Mouse (Mus musculus) megakaryocyte, embryonic 14.5 days (primary cell): ENCODE data around the gene Nfkbiz. TPM values are rescaled to one million over a fixed set of nuclear protein-coding genes. Genes with fewer than 3 reads are reported as not detected.

Experiments
- H3K27me3 ChIP-seq: replicated peaks from 2 replicates; pipeline ENCODE3; 2012; ENCODE audit warnings: inconsistent platforms
- H3K36me3 ChIP-seq: replicated peaks from 2 replicates; pipeline ENCODE3; 2012; ENCODE audit warnings: low read length, inconsistent platforms, mixed read lengths
- H3K4me1 ChIP-seq: 2 replicates; pipeline ENCODE4 v1.6.1; 2012; ENCODE audit warnings: inconsistent platforms
- H3K4me3 ChIP-seq: replicated peaks from 2 replicates; pipeline ENCODE3; 2012; ENCODE audit warnings: moderate library complexity, mild to moderate bottlenecking, inconsistent platforms
- H3K9me3 ChIP-seq: 2 replicates; pipeline ENCODE4 v1.6.1; 2012; ENCODE audit warnings: inconsistent platforms
- FLI1 ChIP-seq: IDR thresholded peaks from 2 replicates; pipeline ENCODE4 v1.6.1; 2012; ENCODE audit warnings: low read length, inconsistent platforms, mixed read lengths
- GATA1 ChIP-seq: IDR thresholded peaks from 3 replicates; pipeline ENCODE4 v1.6.1; 2012; ENCODE audit warnings: mixed read lengths, low read length, inconsistent platforms, borderline replicate concordance
- polyA plus RNA-seq: library from polyadenylated mRNA; stranded (reverse); fragments of >175 nt; gene quantifications from 2 replicates; pipeline ENCODE4 v1.2.3, GENCODE M21; 2012; ENCODE audit warnings: low replicate concordance; ENCODE audit not compliant: insufficient read depth

The Nfkbiz gene
- polyA plus RNA-seq, 1 experiment: 3.4 TPM

DNA sequence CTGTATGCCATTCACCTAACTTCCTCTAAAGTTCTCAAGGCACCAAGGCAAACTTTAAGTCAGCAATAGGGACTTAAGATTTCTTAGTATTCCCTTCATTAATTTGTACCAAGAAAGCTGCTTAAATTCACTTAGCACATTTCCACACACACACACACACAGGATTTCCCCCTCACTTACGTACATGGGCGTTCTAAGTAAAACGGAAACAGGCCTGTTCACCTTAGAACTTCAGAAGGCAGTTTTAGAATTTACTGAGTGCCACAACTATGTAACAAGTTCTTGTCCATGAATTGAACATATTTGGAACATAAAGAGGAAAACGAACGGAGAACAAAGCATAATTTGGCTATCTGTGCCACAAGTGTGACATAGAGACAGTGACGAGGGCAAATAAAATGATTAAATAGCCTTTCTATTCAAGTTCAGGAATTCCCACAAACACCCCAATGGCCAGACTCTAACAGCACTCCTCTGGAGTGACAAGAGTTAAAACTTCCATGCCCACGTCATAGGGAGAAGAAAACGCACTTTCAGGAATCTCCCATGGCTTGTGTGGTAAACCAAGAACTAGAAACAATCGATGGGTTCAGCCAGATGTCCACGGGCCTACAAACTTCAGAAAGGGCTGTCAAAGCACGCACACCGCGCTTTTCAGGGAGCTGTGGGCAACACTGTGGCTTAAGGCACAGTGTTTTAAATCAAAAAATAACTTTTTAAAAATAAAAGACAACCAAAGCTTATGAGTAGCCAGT is 18.4 kb downstream of the Nfkbiz start:
- peaks cover 46% of the 10 kb centered on the region for H3K36me3 ChIP-seq
- H3K4me1 ChIP-seq: peaks cover 44% of the 10 kb centered on the region
- H3K9me3 ChIP-seq: no peaks in the 10 kb centered on the region
- peak overlapping the region; percentile 99 for H3K4me3 ChIP-seq
- H3K27me3 ChIP-seq: no peaks in the 10 kb centered on the region
- TF ChIP-seq FLI1 (no peak), GATA1 (no peak)

DNA sequence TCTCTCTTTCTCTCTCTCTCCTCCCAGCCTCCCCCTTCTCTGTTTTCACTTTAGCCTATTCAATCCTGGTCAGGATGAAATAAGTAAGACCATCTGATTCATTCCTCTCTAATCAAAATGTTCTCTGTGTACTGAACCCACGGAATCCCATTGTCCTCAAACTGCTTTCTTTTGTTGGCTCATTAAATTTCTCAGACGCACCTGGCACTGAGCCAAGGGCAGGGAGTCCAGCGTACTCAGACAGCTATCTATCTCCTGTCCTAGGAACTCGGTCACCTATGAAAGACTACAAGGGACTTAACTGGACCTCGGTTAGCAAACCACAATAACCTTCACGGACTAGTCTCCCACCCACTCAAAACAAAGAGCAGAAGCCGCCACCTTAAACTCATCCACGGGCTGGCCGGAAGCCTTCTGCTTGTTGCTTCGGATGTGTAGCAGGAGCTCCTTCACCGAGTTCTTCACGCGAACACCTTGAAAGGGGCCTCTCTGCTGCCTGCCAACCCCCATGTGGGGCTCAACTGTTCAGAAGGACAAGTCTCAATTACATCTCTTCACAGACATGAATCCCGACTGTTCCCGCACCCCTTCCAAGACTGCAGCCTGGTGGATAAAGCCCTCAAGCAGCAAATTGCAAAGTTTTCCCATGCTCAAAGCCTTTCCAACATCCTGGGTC is 19.4 kb downstream of the Nfkbiz start:
- Histone ChIP-seq H3K4me1 (peaks cover 39% of the 10 kb centered on the region), H3K4me3 (peak overlapping the region; percentile 99), H3K36me3 (peaks cover 56% of the 10 kb centered on the region), H3K9me3 (no peaks in the 10 kb centered on the region), H3K27me3 (no peaks in the 10 kb centered on the region)
- TF ChIP-seq FLI1: no peak
- TF ChIP-seq GATA1: no peak

DNA sequence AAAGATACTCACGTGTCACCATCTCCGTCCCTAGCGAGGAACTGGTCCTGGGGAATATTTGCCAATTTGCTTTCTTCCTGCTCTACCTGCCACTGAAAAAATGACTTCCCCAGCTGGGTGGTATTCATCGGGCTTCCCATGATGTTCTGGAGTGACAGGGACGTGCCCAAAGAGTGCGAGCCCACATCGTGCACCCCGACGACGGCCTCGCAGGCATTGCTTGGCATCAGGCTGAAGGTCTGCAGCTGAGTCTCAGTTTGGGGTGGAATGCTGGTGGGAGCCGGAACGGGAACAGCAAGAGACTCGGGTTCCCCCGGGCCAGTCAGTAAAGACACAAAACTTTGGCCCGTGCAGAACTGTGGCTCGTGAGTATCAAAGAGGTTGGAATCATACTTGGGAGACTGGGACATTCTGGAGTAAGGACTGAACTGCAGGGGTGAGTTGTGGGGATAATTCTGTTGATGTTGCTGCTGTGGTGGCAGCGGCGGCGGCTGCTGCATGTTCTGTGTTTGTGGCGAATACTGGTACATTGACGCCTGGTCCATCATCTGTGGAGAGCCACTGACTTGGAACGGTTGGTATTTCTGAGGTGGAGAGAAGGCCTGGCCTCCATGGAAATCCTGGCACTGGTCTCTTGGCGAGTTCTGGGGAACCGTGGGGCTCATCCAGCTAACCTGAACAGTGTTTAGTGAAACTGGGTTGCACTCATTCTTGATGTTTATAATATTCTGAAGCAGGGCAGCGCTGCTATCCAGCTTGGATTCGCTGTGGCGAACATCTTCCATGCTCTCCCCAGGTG is 20.8 kb downstream of the Nfkbiz start:
- TF ChIP-seq GATA1 (no peak), FLI1 (no peak)
- Histone ChIP-seq H3K36me3 (peaks cover 70% of the 10 kb centered on the region), H3K9me3 (no peaks in the 10 kb centered on the region), H3K4me1 (peaks cover 31% of the 10 kb centered on the region), H3K27me3 (no peaks in the 10 kb centered on the region), H3K4me3 (no peak overlapping the region)

DNA sequence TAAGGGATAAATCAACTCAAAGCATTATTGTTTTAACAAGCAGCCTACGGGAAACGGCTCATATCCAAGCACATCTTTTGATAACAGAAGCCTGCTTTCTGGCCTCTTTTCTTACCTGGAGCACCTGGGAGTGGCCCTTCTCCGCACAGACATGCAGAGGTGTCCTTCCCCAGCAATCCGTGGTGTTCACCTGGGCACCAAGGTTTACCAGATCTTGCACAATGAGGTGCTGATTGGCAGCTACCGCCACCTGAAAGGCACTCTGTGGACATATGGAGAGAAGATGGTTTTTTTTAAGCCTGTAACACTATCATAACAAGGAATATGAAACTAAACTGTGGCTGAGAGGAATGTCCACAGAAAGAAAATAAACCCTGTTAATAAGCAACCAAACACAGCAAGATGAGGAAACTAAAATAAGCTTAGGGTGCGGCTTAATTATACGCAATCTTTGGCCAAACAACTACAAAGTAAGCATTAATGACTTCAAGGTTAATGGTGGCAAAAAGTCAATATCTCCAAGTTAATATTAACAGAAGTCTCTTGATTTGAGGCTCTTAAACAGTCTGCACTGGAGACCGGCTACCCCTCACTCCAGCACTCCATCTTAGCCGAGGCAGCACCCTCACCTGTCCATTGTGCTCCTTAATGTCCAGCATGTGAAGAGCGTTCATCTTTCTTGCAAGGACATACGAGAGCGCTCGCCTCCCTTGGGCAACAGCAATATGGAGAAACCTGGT is 22.3 kb downstream of the Nfkbiz start:
- peaks cover 28% of the 10 kb centered on the region for H3K4me1 ChIP-seq
- H3K9me3 ChIP-seq: no peaks in the 10 kb centered on the region
- H3K4me3 ChIP-seq: no peak overlapping the region
- peaks cover 85% of the 10 kb centered on the region for H3K36me3 ChIP-seq
- TF ChIP-seq FLI1: no peak
- TF ChIP-seq GATA1: no peak
- H3K27me3 ChIP-seq: no peaks in the 10 kb centered on the region

DNA sequence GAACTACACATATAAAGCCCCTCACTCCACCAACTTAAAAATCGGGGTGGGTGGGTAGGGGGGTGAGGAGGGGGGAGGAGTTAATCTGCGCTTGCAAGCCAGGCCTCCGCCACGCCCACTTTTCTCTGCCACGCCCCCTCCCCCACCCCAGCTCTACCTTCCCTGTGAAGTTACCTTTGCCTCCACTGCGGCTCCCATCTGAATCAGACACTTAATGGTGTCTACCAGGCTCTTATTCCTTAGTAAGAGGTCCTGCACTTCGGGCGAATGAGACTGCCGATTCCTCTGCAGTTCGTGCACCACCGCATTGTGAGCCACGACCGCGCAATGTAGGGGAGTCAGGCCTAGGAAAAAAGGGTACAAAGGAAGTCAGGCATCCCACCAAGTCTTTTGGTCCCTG is 23.2 kb downstream of the Nfkbiz start:
- H3K27me3 ChIP-seq: no peaks in the 10 kb centered on the region
- TF ChIP-seq FLI1 (no peak), GATA1 (no peak)
- no peaks in the 10 kb centered on the region for H3K9me3 ChIP-seq
- H3K4me1 ChIP-seq: peaks cover 25% of the 10 kb centered on the region
- H3K4me3 ChIP-seq: no peak overlapping the region
- H3K36me3 ChIP-seq: peaks cover 94% of the 10 kb centered on the region

DNA sequence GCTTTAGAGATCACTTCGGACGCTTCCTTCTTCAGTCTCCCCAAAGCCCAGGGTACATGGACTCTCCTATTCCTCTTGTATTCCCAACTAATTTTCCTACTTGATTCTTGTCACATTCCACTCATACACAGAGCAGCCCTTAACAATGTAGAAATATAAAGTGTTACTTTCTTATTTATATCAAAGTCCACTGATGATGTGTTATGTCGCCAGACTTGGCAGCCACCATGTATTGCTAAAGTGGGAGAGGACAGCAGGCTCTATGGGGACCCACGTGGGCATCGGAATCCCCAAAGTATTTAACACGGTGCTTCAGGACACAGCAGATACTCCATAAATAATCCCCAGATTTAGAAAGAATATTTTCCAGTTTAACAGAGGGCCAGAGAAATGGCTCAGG is 24.0 kb downstream of the Nfkbiz start:
- Histone ChIP-seq H3K36me3 (peaks cover 100% of the 10 kb centered on the region), H3K9me3 (no peaks in the 10 kb centered on the region), H3K4me1 (peaks cover 19% of the 10 kb centered on the region), H3K27me3 (no peaks in the 10 kb centered on the region), H3K4me3 (no peak overlapping the region)
- TF ChIP-seq GATA1 (no peak), FLI1 (no peak)

DNA sequence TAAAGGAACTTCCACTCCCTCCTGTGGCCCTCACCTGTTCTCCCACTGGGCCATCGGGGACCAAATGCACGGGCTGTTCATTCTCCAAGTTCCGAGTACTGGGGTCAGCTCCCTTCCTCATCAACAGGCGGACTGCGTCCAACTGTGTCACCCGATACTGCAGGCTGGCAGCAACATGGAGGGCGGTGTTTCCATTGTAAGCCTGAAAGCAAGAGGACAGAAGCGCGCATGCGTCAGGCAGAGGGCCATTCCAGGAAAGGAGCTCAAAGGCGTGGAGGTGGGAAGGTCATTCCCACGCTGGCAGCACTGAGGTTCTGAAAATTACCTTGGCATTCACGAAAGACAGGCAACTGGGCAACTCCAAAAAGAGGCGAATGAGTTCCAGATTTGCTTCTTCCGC is 24.8 kb downstream of the Nfkbiz start:
- H3K4me3 ChIP-seq: no peak overlapping the region
- no peaks in the 10 kb centered on the region for H3K27me3 ChIP-seq
- H3K9me3 ChIP-seq: no peaks in the 10 kb centered on the region
- TF ChIP-seq GATA1 (no peak), FLI1 (no peak)
- H3K4me1 ChIP-seq: peaks cover 13% of the 10 kb centered on the region
- H3K36me3 ChIP-seq: peaks cover 97% of the 10 kb centered on the region

DNA sequence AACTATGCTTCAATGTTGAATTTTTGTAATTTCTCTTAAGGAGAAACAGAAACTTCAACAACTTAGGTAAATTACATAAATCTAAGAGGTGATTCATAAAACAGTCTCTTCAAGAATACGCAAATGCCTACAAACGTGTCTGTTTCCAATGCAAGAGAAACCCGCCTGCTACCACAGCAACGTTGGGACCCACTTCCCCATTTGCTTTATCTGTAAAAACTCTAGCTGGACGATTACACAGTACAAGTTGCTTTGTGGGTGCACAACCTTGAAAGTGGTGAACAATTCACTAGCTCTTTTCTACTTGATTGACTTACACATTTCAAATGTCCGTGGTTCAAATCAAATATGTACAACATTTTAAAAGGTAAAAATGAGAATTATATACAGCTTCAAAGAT is 26.9 kb downstream of the Nfkbiz start:
- H3K27me3 ChIP-seq: no peaks in the 10 kb centered on the region
- TF ChIP-seq FLI1 (no peak), GATA1 (no peak)
- no peak overlapping the region for H3K4me3 ChIP-seq
- no peaks in the 10 kb centered on the region for H3K9me3 ChIP-seq
- H3K4me1 ChIP-seq: peaks cover 12% of the 10 kb centered on the region
- peaks cover 76% of the 10 kb centered on the region for H3K36me3 ChIP-seq

DNA sequence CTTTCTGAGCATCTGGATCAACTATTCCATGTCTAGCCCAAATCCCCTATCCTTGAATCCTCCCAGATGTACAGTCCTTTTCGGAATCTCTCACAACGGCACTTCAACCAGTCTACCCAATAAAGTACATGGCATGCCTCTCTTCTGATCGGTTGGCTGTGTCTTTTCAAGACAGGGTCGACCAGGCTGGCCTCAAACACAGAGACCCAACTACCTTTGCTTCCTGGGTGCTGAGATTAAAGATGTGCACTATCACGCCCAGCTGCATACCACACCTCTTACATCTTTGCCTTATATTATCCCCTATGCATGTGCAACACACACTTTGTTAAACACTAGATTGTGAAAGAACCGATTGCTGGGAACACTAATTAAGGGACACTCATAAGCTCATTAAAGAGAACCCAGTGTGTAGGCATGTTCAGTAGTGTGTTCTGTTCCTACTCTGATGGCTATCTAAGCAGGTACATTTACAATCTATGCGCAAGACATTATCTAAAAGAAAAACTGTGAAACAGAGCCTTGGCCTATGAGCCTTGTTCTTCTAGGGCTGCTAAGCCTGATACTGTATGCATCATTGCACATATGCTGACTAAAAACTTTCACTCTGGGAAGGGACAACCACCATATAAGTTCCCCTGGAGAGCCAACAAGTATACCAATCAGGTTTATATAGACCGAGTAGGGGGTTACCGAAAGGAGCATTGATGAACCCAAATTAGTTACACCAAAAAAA is 28.8 kb downstream of the Nfkbiz start:
- Histone ChIP-seq H3K27me3 (no peaks in the 10 kb centered on the region), H3K4me3 (no peak overlapping the region), H3K4me1 (peaks cover 26% of the 10 kb centered on the region), H3K9me3 (no peaks in the 10 kb centered on the region), H3K36me3 (peaks cover 58% of the 10 kb centered on the region)
- no peak for TF ChIP-seq GATA1
- TF ChIP-seq FLI1: no peak
